Mouse (Mus musculus) cortical plate, adult 2 months (tissue): Measurements from ENCODE around the gene Actl6b.

Source experiments
- CTCF ChIP-seq: fragments of 200-500 bp; IDR thresholded peaks from 2 replicates; pipeline ENCODE4 v1.5.1; 2011; ENCODE audit warnings: mild to moderate bottlenecking, control low read depth, low read length; ENCODE audit not compliant: insufficient read depth; ENCODE audit errors: extremely low read depth
- POLR2A ChIP-seq: fragments of 200-500 bp; IDR thresholded peaks from 2 replicates; pipeline ENCODE4 v1.6.1; 2011; ENCODE audit warnings: mild to moderate bottlenecking, low read length, control low read depth; ENCODE audit not compliant: insufficient read depth; ENCODE audit errors: extremely low read depth

- 0 out of 2 replicates have a peak, but pooled peaks have one; percentile 2 for TF ChIP-seq POLR2A
- no peak for TF ChIP-seq CTCF
Observed at GRCm38 (mm10) chr5:137526192-137526936, 27.0 kb upstream of the Actl6b start.
